In genomic region chr12:79842319-79842718, GRCm38 (mm10) we compare ENCODE assay signal across 7 mouse cellular contexts.
A peak's percentile ranks its signal among the peaks of the same experiment; 100 is the strongest.
DNase-seq lines count a peak whose midpoint lies in the region; ATAC-seq and TF ChIP-seq lines count a peak whose summit lies in the region.

No protein-coding gene starts in this region.

- no peak for TF ChIP-seq CTCF in midbrain, postnatal 0 days (IDR thresholded peaks at IDR 0.05)

- no peaks in the 10 kb centered on the region for H3K9me3 ChIP-seq in midbrain, embryonic 10.5 days (replicated peaks)
- H3K9me3 ChIP-seq in midbrain, postnatal 0 days (ENCODE audit: low read length), result no peaks in the 10 kb centered on the region
- H3K9me3 ChIP-seq in forebrain, embryonic 15.5 days, result no peaks in the 10 kb centered on the region
- H3K9me3 ChIP-seq in neural tube, embryonic 15.5 days (replicated peaks), result no peaks in the 10 kb centered on the region

- no peak overlapping the region for H3K9ac ChIP-seq in midbrain, postnatal 0 days (replicated peaks; ENCODE audit: low read length, poor library complexity, severe bottlenecking)
- H3K9ac ChIP-seq in forebrain, embryonic 15.5 days (replicated peaks), result no peak overlapping the region
- no peak overlapping the region for H3K9ac ChIP-seq in neural tube, embryonic 15.5 days (replicated peaks)

- H3K4me1 ChIP-seq in midbrain, embryonic 10.5 days, result peaks cover 100% of the 10 kb centered on the region
- H3K4me1 ChIP-seq in midbrain, postnatal 0 days (ENCODE audit: insufficient read depth, low read length), result 0 out of 2 replicates have a peak, but pooled peaks cover 3% of the 10 kb centered on the region
- H3K4me1 ChIP-seq in forebrain, embryonic 15.5 days, result peaks cover 54% of the 10 kb centered on the region
- peaks cover 46% of the 10 kb centered on the region for H3K4me1 ChIP-seq in neural tube, embryonic 15.5 days

- no peak overlapping the region for H3K4me3 ChIP-seq in midbrain, embryonic 10.5 days
- no peak overlapping the region for H3K4me3 ChIP-seq in midbrain, postnatal 0 days (ENCODE audit: low read depth, low read length)
- H3K4me3 ChIP-seq in forebrain, embryonic 15.5 days, result no peak overlapping the region
- no peak overlapping the region for H3K4me3 ChIP-seq in neural tube, embryonic 15.5 days (replicated peaks)

- H3K27ac ChIP-seq in midbrain, embryonic 10.5 days (replicated peaks), result peak overlapping the region; percentile 87
- no peak overlapping the region for H3K27ac ChIP-seq in midbrain, postnatal 0 days (ENCODE audit: low read depth, low read length)
- no peak overlapping the region for H3K27ac ChIP-seq in forebrain, embryonic 15.5 days (replicated peaks)
- H3K27ac ChIP-seq in neural tube, embryonic 15.5 days (replicated peaks), result peak overlapping the region; percentile 56

- no peaks in the 10 kb centered on the region for H3K27me3 ChIP-seq in midbrain, embryonic 10.5 days (ENCODE audit: low read depth, poor library complexity, severe bottlenecking)
- H3K27me3 ChIP-seq in midbrain, postnatal 0 days (ENCODE audit: insufficient read depth, low read length), result no peaks in the 10 kb centered on the region
- H3K27me3 ChIP-seq in forebrain, embryonic 15.5 days, result no peaks in the 10 kb centered on the region
- H3K27me3 ChIP-seq in neural tube, embryonic 15.5 days (replicated peaks), result no peaks in the 10 kb centered on the region

- no peak overlapping the region for H3K4me2 ChIP-seq in midbrain, postnatal 0 days (ENCODE audit: low read depth, low read length, poor library complexity, severe bottlenecking)
- H3K4me2 ChIP-seq in forebrain, embryonic 15.5 days (replicated peaks), result no peak overlapping the region
- no peak overlapping the region for H3K4me2 ChIP-seq in neural tube, embryonic 15.5 days

- no peak for ATAC-seq in midbrain, postnatal 0 days (ENCODE audit: low FRiP score)
- peak; percentile 73 for ATAC-seq in forebrain, embryonic 15.5 days (replicated peaks)
- no peak for ATAC-seq in neural tube, embryonic 15.5 days (ENCODE audit: low FRiP score)

- H3K36me3 ChIP-seq in midbrain, embryonic 10.5 days, result no peaks in the 10 kb centered on the region
- no peaks in the 10 kb centered on the region for H3K36me3 ChIP-seq in midbrain, postnatal 0 days (ENCODE audit: insufficient read depth, low read length)
- no peaks in the 10 kb centered on the region for H3K36me3 ChIP-seq in forebrain, embryonic 15.5 days
- H3K36me3 ChIP-seq in neural tube, embryonic 15.5 days, result no peaks in the 10 kb centered on the region

- DNase-seq in midbrain, embryonic 10.5 days (ENCODE audit: low spot score), result no peak
- no peak for DNase-seq in midbrain, postnatal 0 days (ENCODE audit: low spot score)
- peak; percentile 61 for DNase-seq in kidney, postnatal 10 days
- no peak for DNase-seq in testis, postnatal 10 days (ENCODE audit: low spot score)
- DNase-seq in layer of hippocampus, adult 9-11 months, result no peak

- WGBS in midbrain, embryonic 10.5 days, result 58% methylated on average over 7 of the region's 7 CpGs
- WGBS in midbrain, postnatal 0 days, result 41% methylated on average over 7 of the region's 7 CpGs
- WGBS in forebrain, embryonic 15.5 days, result 26% methylated on average over 7 of the region's 7 CpGs
- WGBS in neural tube, embryonic 15.5 days, result 38% methylated on average over 7 of the region's 7 CpGs

Comparison
In these comparisons a context has a peak if more than half of its experiments do, and no peak if none do; other contexts are left out.
1. H3K27ac ChIP-seq: peak in midbrain, embryonic 10.5 days (single experiment) and neural tube, embryonic 15.5 days (single experiment); none in midbrain, postnatal 0 days (single experiment) and forebrain, embryonic 15.5 days (single experiment).